Comparison of ENCODE assay signal across 29 mouse cellular contexts in the genomic region with DNA sequence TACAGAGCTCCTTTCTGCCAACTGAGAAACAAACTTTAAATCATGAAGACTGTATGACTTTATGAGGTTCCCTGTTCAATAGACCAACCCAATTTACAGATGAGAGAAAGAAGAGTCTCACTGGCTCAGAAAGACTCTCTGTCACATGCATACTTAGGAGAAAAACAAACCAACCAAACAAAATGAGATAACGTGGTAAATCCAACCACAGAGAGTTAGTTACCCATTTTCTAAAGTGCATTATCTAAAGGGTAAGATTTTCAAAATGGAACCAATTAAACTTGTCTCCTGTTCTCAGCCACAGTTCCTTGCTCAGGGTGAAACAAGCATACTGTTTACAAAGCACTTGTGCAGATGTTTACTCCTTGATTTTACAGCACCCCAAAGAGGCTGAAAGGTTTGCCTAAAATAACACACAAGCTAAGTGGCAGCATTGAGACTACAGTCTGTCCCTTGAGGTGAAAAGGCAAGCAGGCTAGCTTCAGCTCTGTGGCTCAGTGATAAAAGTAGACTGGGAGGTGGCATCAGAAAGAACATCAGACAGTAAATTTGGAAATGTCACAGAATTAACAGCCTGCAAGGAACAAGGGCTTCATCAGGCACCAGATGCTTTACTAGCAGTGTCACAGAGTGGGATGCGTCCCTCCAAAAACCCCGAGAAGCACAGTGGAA. TPM values are rescaled to one million over a fixed set of nuclear protein-coding genes. Genes with fewer than 3 reads are reported as not detected.
DNase-seq lines count a peak whose midpoint lies in the region; ATAC-seq and TF ChIP-seq lines count a peak whose summit lies in the region.
"Had no signal": no experiment of that assay in that cellular context is flagged by ENCODE, and none has a peak within 500 bp of the region (broad histone marks: within the 10 kb centered on the region; RNA-seq: fewer than 3 reads in every experiment).

No protein-coding gene starts in this region.

- DNase-seq in kidney, adult 2 months, result no peak
- no peak for DNase-seq in liver
- peak; percentile 30 for DNase-seq in brain, adult 2 months (ENCODE audit: low read depth, low spot score)
- DNase-seq in urinary bladder, postnatal 25 days (ENCODE audit: low spot score), result no peak
- DNase-seq in frontal cortex, postnatal 25 days (ENCODE audit: low spot score in 2 of 2), result no peak
- DNase-seq: adrenal gland, adult 2 months; adrenal gland, postnatal 14 days; B cell, adult 2 months; cerebellum, adult 11-12 months; cerebellum, adult 8-10 months; cerebellum, postnatal 10 days; cerebellum, postnatal 36 days; forebrain, postnatal 0 days; gastrocnemius, postnatal 25 days; heart, adult 18-20 months; heart, postnatal 36 days had no signal

- no peak overlapping the region for H3K4me3 ChIP-seq in kidney, embryonic 15.5 days (replicated peaks)
- no peak overlapping the region for H3K4me3 ChIP-seq in kidney, adult 2 months (ENCODE audit: insufficient read depth, low read depth, low read length)
- no peak overlapping the region for H3K4me3 ChIP-seq in liver, embryonic 12.5 days
- H3K4me3 ChIP-seq: embryonic facial prominence, embryonic 12.5 days; embryonic facial prominence, embryonic 15.5 days; heart, embryonic 12.5 days; heart, embryonic 15.5 days; hindbrain, embryonic 10.5 days; hindbrain, embryonic 13.5 days had no signal

- H3K9ac ChIP-seq in kidney, embryonic 15.5 days, result no peak overlapping the region
- H3K9ac ChIP-seq in liver, embryonic 12.5 days, result no peak overlapping the region
- H3K9ac ChIP-seq: embryonic facial prominence, embryonic 12.5 days; embryonic facial prominence, embryonic 15.5 days; forebrain, postnatal 0 days; heart, embryonic 12.5 days; heart, embryonic 15.5 days; hindbrain, embryonic 13.5 days had no signal

- H3K9me3 ChIP-seq in kidney, embryonic 15.5 days (replicated peaks), result no peaks in the 10 kb centered on the region
- H3K9me3 ChIP-seq in liver, embryonic 12.5 days (replicated peaks), result no peaks in the 10 kb centered on the region
- H3K9me3 ChIP-seq: embryonic facial prominence, embryonic 12.5 days; embryonic facial prominence, embryonic 15.5 days; G1E; heart, embryonic 12.5 days; heart, embryonic 15.5 days; hindbrain, embryonic 10.5 days; hindbrain, embryonic 13.5 days had no signal

- no peaks in the 10 kb centered on the region for H3K36me3 ChIP-seq in kidney, embryonic 15.5 days
- no peaks in the 10 kb centered on the region for H3K36me3 ChIP-seq in kidney, adult 2 months (ENCODE audit: control insufficient read depth, insufficient read depth, low read length)
- H3K36me3 ChIP-seq in liver, embryonic 12.5 days, result no peaks in the 10 kb centered on the region
- H3K36me3 ChIP-seq: embryonic facial prominence, embryonic 12.5 days; embryonic facial prominence, embryonic 15.5 days; G1E; heart, embryonic 12.5 days; heart, embryonic 15.5 days; hindbrain, embryonic 10.5 days; hindbrain, embryonic 13.5 days had no signal

- no peak overlapping the region for H3K27ac ChIP-seq in kidney, embryonic 15.5 days
- no peak overlapping the region for H3K27ac ChIP-seq in kidney, adult 2 months (ENCODE audit: insufficient read depth, low read depth, low read length)
- no peak overlapping the region for H3K27ac ChIP-seq in liver, embryonic 12.5 days
- H3K27ac ChIP-seq: embryonic facial prominence, embryonic 12.5 days; embryonic facial prominence, embryonic 15.5 days; heart, embryonic 15.5 days; hindbrain, embryonic 10.5 days; hindbrain, embryonic 13.5 days had no signal

- WGBS in kidney, embryonic 15.5 days, result 33% methylated on average over 3 of the region's 3 CpGs
- WGBS in kidney, adult 2 months, result 48% methylated on average over 3 of the region's 3 CpGs
- WGBS in liver, embryonic 12.5 days (ENCODE audit: insufficient replicate concordance), result 56% methylated on average over 3 of the region's 3 CpGs

- H3K4me1 ChIP-seq in kidney, embryonic 15.5 days, result no peaks in the 10 kb centered on the region
- H3K4me1 ChIP-seq in kidney, adult 2 months (ENCODE audit: control insufficient read depth, insufficient read depth, low read length), result no peaks in the 10 kb centered on the region
- H3K4me1 ChIP-seq in liver, embryonic 12.5 days, result peaks cover 14% of the 10 kb centered on the region
- H3K4me1 ChIP-seq: embryonic facial prominence, embryonic 12.5 days; embryonic facial prominence, embryonic 15.5 days; heart, embryonic 15.5 days; hindbrain, embryonic 10.5 days; hindbrain, embryonic 13.5 days had no signal

- no peak for TF ChIP-seq CTCF in kidney, adult 2 months (conservative IDR thresholded peaks at IDR 0.05; ENCODE audit: insufficient read depth, insufficient read length, low read depth, low read length)

- peak; percentile 64; the same call in 1 of the 2 replicates for ATAC-seq in kidney, embryonic 15.5 days (replicated peaks; ENCODE audit: low FRiP score)
- ATAC-seq in liver, embryonic 12.5 days, result peak; percentile 35; the same call in 1 of the 2 replicates
- ATAC-seq in megakaryocyte-erythroid progenitor cell, adult 5-6 weeks (replicated peaks; ENCODE audit: low FRiP score, low TSS enrichment, poor library complexity, severe bottlenecking), result peak; percentile 69
- ATAC-seq: forebrain, embryonic 14.5 days; forebrain, postnatal 0 days; hindbrain, embryonic 16.5 days had no signal

- H3K4me2 ChIP-seq in kidney, embryonic 15.5 days, result no peak overlapping the region
- H3K4me2 ChIP-seq in liver, embryonic 12.5 days, result no peak overlapping the region
- H3K4me2 ChIP-seq: embryonic facial prominence, embryonic 12.5 days; embryonic facial prominence, embryonic 15.5 days; heart, embryonic 12.5 days; heart, embryonic 15.5 days; hindbrain, embryonic 13.5 days had no signal

- H3K27me3 ChIP-seq in kidney, embryonic 15.5 days, result no peaks in the 10 kb centered on the region
- H3K27me3 ChIP-seq in kidney, adult 2 months (replicated peaks; ENCODE audit: control insufficient read depth, insufficient read depth, low read length), result no peaks in the 10 kb centered on the region
- no peaks in the 10 kb centered on the region for H3K27me3 ChIP-seq in liver, embryonic 12.5 days (replicated peaks)
- H3K27me3 ChIP-seq: CH12.LX; embryonic facial prominence, embryonic 12.5 days; embryonic facial prominence, embryonic 15.5 days; heart, embryonic 12.5 days; heart, embryonic 15.5 days; hindbrain, embryonic 13.5 days had no signal

- no peak for TF ChIP-seq POLR2A in kidney, adult 2 months (IDR thresholded peaks at IDR 0.05; ENCODE audit: low read depth, low read length)

RNA-seq across cellular contexts. Expression of a gene that starts 12.7 kb away (rescaled TPM):
- polyA plus RNA-seq in kidney, embryonic 15.5 days (2015; fragmentation: Nextera tagmentation; extraction: Ambion mirVana), result 7.8 and 9.3 TPM in 2 replicates
- polyA plus RNA-seq in kidney, adult 2 months (2012; rRNA removed), result 3.3 and 3.8 TPM in 2 replicates
- polyA plus RNA-seq in liver, embryonic 12.5 days (2016; fragmentation: Nextera tagmentation; extraction: Ambion mirVana), result 7.2 and 7.6 TPM in 2 replicates
- 24.5 and 31.1 TPM in 2 replicates for total RNA-seq in megakaryocyte-erythroid progenitor cell, adult 5-6 weeks (2014; fragmentation: Nextera tagmentation)
- total RNA-seq in megakaryocyte-erythroid progenitor cell, adult 5-6 weeks (2017), result 33.3 and 38.4 TPM in 2 replicates
